Mouse (Mus musculus): Measurements from ENCODE around the gene Meis2.
A peak's percentile ranks its signal among the peaks of the same experiment; 100 is the strongest.

The Meis2 gene

DNA sequence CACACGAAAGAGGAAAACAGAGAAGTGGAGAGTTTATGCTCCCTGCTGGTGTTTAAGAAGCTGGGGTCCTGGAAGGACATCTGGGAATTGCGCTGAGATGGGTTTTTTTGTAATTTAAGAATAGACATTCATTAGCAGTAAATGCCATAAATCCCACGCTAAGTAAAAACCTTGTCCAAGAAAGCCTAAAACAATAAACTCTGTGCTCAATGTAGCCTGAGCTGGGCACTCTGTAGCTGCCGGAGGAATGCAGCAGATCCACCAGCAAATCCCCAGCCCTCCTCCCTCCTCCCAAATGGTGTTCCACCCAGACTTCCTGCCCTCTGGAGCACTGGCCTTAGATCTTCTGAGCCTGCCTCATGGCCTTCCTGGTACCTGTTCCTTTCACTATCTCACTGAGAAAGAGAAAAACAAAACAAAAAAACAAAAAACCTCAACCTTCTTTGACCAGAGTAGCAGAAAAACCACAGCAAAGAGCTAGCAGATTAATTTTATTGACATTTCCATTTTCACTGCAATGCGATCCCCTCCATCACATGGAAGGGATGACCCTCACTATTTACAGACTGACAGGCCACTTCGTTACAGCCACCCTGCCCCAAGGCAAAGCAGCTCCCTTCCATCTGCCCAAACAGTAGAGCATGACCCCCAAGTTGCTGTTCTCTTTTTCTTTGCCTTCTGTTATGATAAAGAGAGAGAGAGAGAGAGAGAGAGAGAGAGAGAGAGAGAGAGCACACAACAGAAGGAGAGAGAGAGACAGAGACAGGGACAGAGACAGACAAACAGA, 64.1 kb downstream of the Meis2 start:
- DNase-seq (ENCODE audit: extremely low read depth, low read depth, low spot score) = no peak

- DNase-seq (ENCODE audit: extremely low read depth, low read depth, low spot score) = no peak
These were observed 65.1 kb downstream of the Meis2 start for GRCm38 (mm10) chr2:116000514-116000913.

GRCm38 (mm10) chr2:115998802-115999201, 66.8 kb downstream of the Meis2 start:
- DNase-seq (ENCODE audit: extremely low read depth, low read depth, low spot score) = no peak

DNA sequence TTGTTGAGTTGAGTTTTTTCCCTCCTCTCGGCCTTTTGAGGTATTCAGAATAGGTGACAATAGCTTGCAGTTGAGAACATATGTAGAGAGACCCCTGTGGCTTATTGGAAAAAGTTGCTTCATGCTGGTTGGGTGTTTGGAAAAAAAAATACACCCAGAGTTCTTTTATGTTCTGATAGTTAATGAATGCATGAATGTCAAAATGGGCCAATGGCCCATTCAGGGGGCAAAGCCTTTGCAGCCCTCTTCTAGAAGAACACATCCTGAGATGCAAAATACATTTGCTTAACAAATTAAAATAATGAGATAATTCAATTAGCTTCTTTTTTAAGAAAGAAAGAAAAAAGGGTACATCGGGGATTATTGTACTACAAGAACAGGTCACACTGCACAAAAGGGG, 69.2 kb downstream of the Meis2 start:
- no peak for DNase-seq (ENCODE audit: extremely low read depth, low read depth, low spot score)

GRCm38 (mm10) chr2:115993877-115994276, 71.8 kb downstream of the Meis2 start:
- DNase-seq (ENCODE audit: extremely low read depth, low read depth, low spot score) = no peak

DNA sequence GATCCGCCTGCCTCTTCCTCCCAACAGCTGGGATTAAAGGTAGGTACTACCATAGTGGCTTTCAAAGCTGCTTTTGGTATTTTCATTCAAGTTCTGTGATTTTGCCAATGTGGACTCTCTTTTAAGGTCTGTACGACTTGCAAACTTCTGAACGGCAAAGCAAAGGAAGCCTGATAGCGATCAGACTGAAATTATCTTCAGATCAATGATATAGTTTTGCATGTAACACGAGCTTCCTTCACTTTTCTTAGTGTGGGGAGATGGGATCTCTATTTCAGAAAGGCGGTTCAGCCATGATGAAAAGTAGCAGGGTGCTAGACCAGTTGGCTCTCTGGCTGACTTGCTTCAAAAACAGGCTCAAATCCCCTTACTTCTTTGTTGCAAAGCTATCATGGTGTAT, 76.4 kb downstream of the Meis2 start:
- DNase-seq (ENCODE audit: extremely low read depth, low read depth, low spot score) = no peak

GRCm38 (mm10) chr2:115988448-115988847, 77.2 kb downstream of the Meis2 start:
- no peak for DNase-seq (ENCODE audit: extremely low read depth, low read depth, low spot score)

DNA sequence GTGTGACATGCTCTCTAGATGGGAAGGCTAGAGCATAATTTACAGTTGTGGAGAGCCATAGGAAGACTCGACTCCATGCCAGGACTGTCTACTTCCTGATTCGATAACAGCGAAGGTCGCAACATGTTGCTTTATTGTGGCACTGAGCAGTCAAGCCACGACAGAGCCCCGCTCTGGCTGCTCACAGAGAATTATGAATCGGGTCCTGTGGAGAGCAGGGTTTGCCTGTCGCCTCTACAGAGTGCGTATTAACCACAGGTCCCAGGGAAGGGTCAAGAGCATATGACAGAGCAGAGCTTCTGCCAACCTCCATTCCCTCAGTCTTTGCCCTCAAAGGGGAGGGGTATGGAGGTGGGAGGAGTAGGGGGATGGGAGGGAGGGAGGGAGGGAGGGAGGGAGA, 80.7 kb downstream of the Meis2 start:
- DNase-seq (ENCODE audit: extremely low read depth, low read depth, low spot score) = no peak

GRCm38 (mm10) chr2:115984487-115984886, 81.2 kb downstream of the Meis2 start:
- no peak for DNase-seq (ENCODE audit: extremely low read depth, low read depth, low spot score)

GRCm38 (mm10) chr2:115980490-115980889, 85.1 kb downstream of the Meis2 start:
- no peak for DNase-seq (ENCODE audit: extremely low read depth, low read depth, low spot score)

DNA sequence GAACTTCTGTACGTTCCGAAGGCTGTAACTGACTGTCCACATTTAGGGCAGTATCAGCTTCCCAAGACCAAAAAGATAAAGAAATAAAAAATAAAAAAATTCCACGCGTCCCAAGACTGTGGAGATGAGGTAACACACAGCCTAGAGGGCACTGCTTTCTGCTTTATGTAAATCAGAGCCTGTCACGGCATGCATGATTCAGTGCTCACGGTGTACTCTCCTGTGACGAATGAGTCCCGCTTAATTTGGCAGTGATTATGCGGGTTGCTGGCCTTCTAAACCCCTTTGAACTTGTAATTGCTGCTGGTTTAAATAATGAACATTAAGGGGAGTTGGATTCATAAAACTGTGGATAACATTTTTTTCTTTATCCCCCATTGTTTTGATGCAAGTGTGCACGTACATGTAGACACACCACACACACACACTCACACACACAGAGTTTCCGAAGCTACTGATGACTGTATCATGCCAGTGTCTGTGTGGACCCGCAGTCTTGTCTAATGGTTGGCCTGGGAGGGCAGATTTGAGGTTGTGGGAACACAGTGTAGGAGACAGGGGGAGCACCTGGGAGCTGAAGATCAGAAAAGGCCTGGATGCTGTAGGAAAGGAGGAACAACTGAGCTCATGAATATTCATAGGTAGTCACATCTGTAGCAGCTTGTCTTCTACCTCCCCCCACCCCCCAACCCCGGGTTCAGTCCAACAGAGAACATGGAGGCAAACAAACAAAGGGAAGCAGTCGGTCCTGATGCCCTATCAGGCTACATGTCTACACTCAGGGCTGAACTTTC, 85.8 kb downstream of the Meis2 start:
- no peak for DNase-seq (ENCODE audit: extremely low read depth, low read depth, low spot score)

DNA sequence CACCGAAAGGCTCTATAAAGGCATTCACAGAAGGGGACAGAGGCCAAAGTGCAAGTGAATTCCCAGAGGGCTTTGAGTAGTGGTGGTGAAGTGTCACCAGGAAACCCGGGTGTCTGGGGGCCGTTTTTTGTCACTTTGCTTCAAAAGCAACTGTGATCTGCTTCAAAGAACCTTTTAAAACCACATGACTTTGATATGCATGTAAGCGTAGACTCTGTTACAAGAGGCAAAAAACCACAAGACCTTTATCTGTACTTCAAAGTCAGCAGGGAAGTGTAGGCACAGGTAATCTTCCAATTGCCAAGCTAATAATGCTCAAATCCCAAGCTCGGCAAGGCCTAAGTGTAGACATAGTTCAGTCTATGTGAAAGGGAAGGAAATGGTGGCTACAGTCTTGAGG, 87.0 kb downstream of the Meis2 start:
- no peak for DNase-seq (ENCODE audit: extremely low read depth, low read depth, low spot score)

DNA sequence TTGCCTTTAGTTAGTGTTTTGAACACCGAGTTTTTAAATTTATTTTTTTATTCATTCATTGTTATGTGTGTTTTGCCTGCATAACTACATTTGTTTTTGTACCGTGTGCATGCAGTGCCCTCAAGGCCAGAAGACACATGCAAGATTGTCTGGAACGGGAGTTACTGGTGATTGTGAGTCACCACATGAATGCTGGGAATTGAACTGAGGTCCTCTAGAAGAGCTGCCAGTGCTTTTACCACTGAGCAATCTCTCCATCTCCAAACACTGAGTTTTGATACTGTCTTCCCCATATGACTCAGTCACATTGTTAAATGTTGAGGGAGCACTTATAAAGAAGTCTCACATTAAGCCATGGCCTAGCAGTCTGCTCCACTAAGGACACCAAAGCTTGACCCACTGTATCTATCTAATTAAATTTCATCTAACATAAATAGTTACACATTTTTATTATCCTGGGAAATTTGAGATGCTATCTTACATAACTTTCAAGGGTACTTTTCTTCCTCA, 94.3 kb downstream of the Meis2 start:
- DNase-seq (ENCODE audit: extremely low read depth, low read depth, low spot score) = no peak

GRCm38 (mm10) chr2:115970091-115970820, 95.4 kb downstream of the Meis2 start:
- peak; percentile 36 for DNase-seq (ENCODE audit: extremely low read depth, low read depth, low spot score)

- DNase-seq (ENCODE audit: extremely low read depth, low read depth, low spot score) = no peak
These were observed 96.4 kb downstream of the Meis2 start for GRCm38 (mm10) chr2:115969201-115969600.

DNA sequence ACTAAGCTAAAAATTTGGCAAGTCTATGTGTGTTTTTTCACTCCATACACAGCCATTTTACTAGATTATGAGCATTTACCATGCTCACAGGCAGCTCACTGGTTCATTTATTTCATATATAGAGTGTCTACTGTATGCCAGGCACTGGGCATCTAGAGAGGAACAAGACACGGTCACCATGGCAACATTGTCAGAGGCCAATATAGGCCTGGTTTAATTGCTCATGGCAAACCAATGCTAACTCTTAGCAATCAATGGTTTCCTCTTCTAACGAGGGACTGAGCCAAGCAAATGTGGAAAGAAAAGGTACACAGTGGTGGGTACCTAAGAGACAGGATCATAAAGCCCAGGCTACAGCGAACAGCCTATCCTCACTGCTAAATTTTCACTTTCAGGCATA, 100.7 kb downstream of the Meis2 start:
- no peak for DNase-seq (ENCODE audit: extremely low read depth, low read depth, low spot score)

- DNase-seq (ENCODE audit: extremely low read depth, low read depth, low spot score) = no peak
These were observed 102.3 kb downstream of the Meis2 start for GRCm38 (mm10) chr2:115963293-115963835.

DNA sequence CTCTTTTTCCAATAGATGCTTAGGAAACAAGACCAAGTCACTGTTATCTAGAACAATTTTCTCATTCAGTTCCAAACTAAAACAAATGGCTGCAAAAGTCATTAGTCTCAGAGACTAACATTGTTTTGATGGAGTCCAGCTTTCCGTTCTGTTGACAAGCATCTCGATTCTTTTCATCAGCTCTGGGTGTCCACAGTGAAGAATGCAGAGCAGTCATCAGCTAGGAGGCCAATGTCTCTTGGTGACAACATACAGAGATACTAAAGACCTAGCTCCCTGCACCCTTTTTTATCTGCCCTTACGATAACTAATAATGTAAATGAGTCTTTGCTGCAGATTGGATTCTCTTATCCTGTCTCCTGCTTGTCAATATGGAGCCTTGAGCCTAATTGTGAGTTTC, 102.9 kb downstream of the Meis2 start:
- DNase-seq (ENCODE audit: extremely low read depth, low read depth, low spot score) = no peak

DNA sequence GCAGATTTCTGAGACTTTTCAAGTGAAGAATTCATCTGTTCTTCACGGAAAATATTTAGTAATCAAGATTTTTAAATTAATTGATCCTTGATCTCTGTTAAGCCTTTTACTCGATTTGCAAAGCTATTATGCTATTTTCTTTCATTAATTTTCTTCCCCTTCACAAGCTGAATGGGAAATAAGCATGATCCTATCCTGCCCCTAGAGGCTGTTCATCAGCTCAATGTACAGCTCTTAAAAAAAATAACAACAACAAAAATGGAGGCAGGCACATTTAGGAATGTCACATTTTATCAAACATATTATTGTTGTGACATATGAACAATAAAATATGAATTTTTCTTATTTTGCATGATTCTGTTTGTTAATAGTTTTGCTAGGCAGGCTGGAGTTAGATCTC, 103.5 kb downstream of the Meis2 start:
- no peak for DNase-seq (ENCODE audit: extremely low read depth, low read depth, low spot score)

DNA sequence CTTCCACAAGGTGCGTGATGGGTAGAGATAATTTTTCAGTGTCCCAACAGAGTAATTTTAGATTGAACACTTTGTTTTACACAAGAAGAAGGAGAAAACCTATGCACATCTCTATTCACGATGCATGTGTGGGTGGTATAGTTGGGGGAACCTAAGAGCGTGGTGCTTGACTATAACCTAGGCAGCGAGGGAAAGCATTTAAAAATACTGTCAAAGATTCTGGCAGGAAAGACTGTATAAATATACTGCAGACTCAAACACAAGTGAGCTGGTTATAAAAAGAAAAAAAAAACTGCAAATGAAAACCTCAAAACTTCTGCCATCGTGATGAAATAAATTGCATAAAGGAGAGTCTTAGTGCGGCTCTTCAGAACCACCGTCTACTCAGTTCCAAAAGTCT, 105.0 kb downstream of the Meis2 start:
- DNase-seq (ENCODE audit: extremely low read depth, low read depth, low spot score) = no peak

DNA sequence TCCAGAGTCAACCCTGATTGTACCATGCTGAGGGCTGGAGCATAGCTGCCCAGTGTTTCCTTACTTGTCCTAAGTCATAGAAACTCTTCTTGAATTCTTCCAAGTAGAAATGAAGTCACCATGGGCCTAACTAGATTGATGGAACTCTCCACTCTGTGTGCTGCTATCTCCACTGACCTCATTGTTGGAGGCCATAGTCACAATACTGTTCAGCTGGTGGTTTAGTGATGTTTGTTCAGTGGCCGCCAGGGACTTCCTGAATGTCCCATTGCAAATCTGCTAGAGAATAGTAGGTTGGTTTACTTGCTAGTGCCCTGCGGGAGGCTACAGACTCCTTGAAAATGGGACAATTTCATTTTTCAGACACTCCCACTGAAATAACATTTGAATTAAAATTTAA, 108.9 kb downstream of the Meis2 start:
- DNase-seq (ENCODE audit: extremely low read depth, low read depth, low spot score) = no peak
